Mouse (Mus musculus): ENCODE measurements around the gene F2rl1. TPM values are rescaled to one million over a fixed set of nuclear protein-coding genes. Genes with fewer than 3 reads are reported as not detected.

F2rl1 gene
- total and polyA plus RNA-seq, 3 experiments: 0.05 TPM; not detected in 2

GRCm38 (mm10) chr13:95563066-95563610 is 38.1 kb upstream of the F2rl1 start:
- TF ChIP-seq GATA1 (IDR thresholded peaks at IDR 0.05; ENCODE audit: borderline replicate concordance, low read length) (no peak), TAL1 (conservative IDR thresholded peaks at IDR 0.05; ENCODE audit: low read depth, low read length) (no peak), GATA2 (IDR thresholded peaks at IDR 0.05; ENCODE audit: borderline replicate concordance, low read depth, low read length) (no peak), POLR2AphosphoS5 (IDR thresholded peaks at IDR 0.05; ENCODE audit: insufficient replicate concordance, low read depth, low read length) (no peak), CTCF (IDR thresholded peaks at IDR 0.05; ENCODE audit: low read depth, low read length) (no peak)
- peaks cover 15% of the 10 kb centered on the region for H3K4me1 ChIP-seq (ENCODE audit: insufficient read depth, low read depth, low read length)
- H3K4me3 ChIP-seq (ENCODE audit: low read depth, low read length): no peak overlapping the region
- H3K36me3 ChIP-seq (replicated peaks): no peaks in the 10 kb centered on the region
- DNase-seq (ENCODE audit: low spot score) (no peak), ATAC-seq (ENCODE audit: extremely low read depth, insufficient number of reproducible peaks, low FRiP score, poor library complexity, severe bottlenecking) (no peak)
- peaks cover 10% of the 10 kb centered on the region; the same call in 1 of the 2 replicates for H3K27me3 ChIP-seq (ENCODE audit: insufficient read depth, low read length)
- no peaks in the 10 kb centered on the region for H3K9me3 ChIP-seq (replicated peaks)

DNA sequence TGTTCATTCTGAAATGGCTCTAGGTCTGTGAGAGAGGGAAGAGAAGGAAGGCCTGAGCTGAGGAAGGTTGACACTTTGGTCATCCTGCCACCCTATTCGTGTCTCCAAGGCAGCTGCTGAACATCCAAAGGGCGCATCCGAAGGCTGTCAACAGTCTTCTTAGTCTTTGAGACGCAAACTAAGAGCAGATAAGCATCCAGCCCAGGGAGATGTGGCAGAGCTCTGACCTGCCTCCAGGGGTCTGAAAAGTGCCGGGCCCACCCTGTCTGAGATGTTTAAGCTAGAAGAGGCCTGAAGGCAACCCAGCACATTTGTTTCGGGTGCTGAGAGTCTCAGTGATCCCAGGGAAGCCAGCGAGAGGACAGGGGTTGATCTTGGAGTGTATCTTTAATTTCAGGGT is 32.3 kb upstream of the F2rl1 start:
- Histone ChIP-seq H3K9me3 (replicated peaks) (peaks cover 7% of the 10 kb centered on the region; the same call in 1 of the 2 replicates), H3K36me3 (replicated peaks) (no peaks in the 10 kb centered on the region), H3K4me3 (ENCODE audit: low read depth, low read length) (no peak overlapping the region), H3K4me1 (ENCODE audit: insufficient read depth, low read depth, low read length) (no peaks in the 10 kb centered on the region), H3K27me3 (ENCODE audit: insufficient read depth, low read length) (peaks cover 19% of the 10 kb centered on the region)
- DNase-seq (ENCODE audit: low spot score) (no peak), ATAC-seq (ENCODE audit: extremely low read depth, insufficient number of reproducible peaks, low FRiP score, poor library complexity, severe bottlenecking) (no peak)
- TF ChIP-seq GATA1 (IDR thresholded peaks at IDR 0.05; ENCODE audit: borderline replicate concordance, low read length): no peak
- no peak for TF ChIP-seq TAL1 (conservative IDR thresholded peaks at IDR 0.05; ENCODE audit: low read depth, low read length)
- TF ChIP-seq POLR2AphosphoS5 (IDR thresholded peaks at IDR 0.05; ENCODE audit: insufficient replicate concordance, low read depth, low read length): no peak
- no peak for TF ChIP-seq GATA2 (IDR thresholded peaks at IDR 0.05; ENCODE audit: borderline replicate concordance, low read depth, low read length)
- no peak for TF ChIP-seq CTCF (IDR thresholded peaks at IDR 0.05; ENCODE audit: low read depth, low read length)

- no peak for DNase-seq (ENCODE audit: low spot score)
- H3K4me1 ChIP-seq (ENCODE audit: insufficient read depth, low read depth, low read length): peaks cover 6% of the 10 kb centered on the region
- H3K36me3 ChIP-seq (replicated peaks): no peaks in the 10 kb centered on the region
- peaks cover 7% of the 10 kb centered on the region; the same call in 1 of the 2 replicates for H3K9me3 ChIP-seq (replicated peaks)
- ATAC-seq (ENCODE audit: extremely low read depth, insufficient number of reproducible peaks, low FRiP score, poor library complexity, severe bottlenecking): no peak
- no peak for TF ChIP-seq CTCF (IDR thresholded peaks at IDR 0.05; ENCODE audit: low read depth, low read length)
- no peak for TF ChIP-seq GATA1 (IDR thresholded peaks at IDR 0.05; ENCODE audit: borderline replicate concordance, low read length)
- no peak for TF ChIP-seq TAL1 (conservative IDR thresholded peaks at IDR 0.05; ENCODE audit: low read depth, low read length)
- no peak for TF ChIP-seq POLR2AphosphoS5 (IDR thresholded peaks at IDR 0.05; ENCODE audit: insufficient replicate concordance, low read depth, low read length)
- no peak for TF ChIP-seq GATA2 (IDR thresholded peaks at IDR 0.05; ENCODE audit: borderline replicate concordance, low read depth, low read length)
- peaks cover 32% of the 10 kb centered on the region for H3K27me3 ChIP-seq (ENCODE audit: insufficient read depth, low read length)
- H3K4me3 ChIP-seq (ENCODE audit: low read depth, low read length): no peak overlapping the region
These were observed 29.0 kb upstream of the F2rl1 start for GRCm38 (mm10) chr13:95553885-95554492.

GRCm38 (mm10) chr13:95550636-95551370 is 25.8 kb upstream of the F2rl1 start:
- Histone ChIP-seq H3K4me3 (ENCODE audit: low read depth, low read length) (no peak overlapping the region), H3K4me1 (ENCODE audit: insufficient read depth, low read depth, low read length) (peaks cover 6% of the 10 kb centered on the region), H3K27me3 (ENCODE audit: insufficient read depth, low read length) (peaks cover 45% of the 10 kb centered on the region), H3K9me3 (replicated peaks) (peaks cover 5% of the 10 kb centered on the region; the same call in 1 of the 2 replicates), H3K36me3 (replicated peaks) (no peaks in the 10 kb centered on the region)
- TF ChIP-seq GATA2 (IDR thresholded peaks at IDR 0.05; ENCODE audit: borderline replicate concordance, low read depth, low read length) (no peak), TAL1 (conservative IDR thresholded peaks at IDR 0.05; ENCODE audit: low read depth, low read length) (no peak), CTCF (IDR thresholded peaks at IDR 0.05; ENCODE audit: low read depth, low read length) (no peak), POLR2AphosphoS5 (IDR thresholded peaks at IDR 0.05; ENCODE audit: insufficient replicate concordance, low read depth, low read length) (no peak), GATA1 (IDR thresholded peaks at IDR 0.05; ENCODE audit: borderline replicate concordance, low read length) (no peak)
- DNase-seq (ENCODE audit: low spot score) (no peak), ATAC-seq (ENCODE audit: extremely low read depth, insufficient number of reproducible peaks, low FRiP score, poor library complexity, severe bottlenecking) (no peak)

DNA sequence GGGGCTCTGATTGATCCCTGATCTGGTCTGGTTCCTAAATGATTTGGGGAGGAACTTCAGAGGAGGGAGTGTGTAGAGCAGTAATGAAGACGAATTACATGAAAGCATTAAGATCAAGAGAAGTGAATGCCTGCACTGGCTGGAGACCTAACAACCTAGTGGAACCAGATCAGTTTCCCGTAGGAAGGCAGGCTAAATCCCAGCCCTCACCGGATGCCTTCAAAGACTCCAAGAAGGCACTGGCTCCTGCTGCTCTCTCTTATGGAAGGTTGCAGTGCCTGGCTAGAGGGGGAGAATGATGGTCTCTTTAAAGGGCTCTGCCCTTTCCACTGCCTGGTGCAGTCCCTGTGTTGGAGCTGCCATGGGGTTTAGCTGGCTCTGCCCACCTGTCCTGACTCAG is 24.4 kb upstream of the F2rl1 start:
- H3K27me3 ChIP-seq (ENCODE audit: insufficient read depth, low read length): peaks cover 48% of the 10 kb centered on the region
- H3K36me3 ChIP-seq (replicated peaks): no peaks in the 10 kb centered on the region
- TF ChIP-seq TAL1 (conservative IDR thresholded peaks at IDR 0.05; ENCODE audit: low read depth, low read length): no peak
- TF ChIP-seq GATA2 (IDR thresholded peaks at IDR 0.05; ENCODE audit: borderline replicate concordance, low read depth, low read length): no peak
- TF ChIP-seq GATA1 (IDR thresholded peaks at IDR 0.05; ENCODE audit: borderline replicate concordance, low read length): no peak
- no peak for TF ChIP-seq CTCF (IDR thresholded peaks at IDR 0.05; ENCODE audit: low read depth, low read length)
- no peak for TF ChIP-seq POLR2AphosphoS5 (IDR thresholded peaks at IDR 0.05; ENCODE audit: insufficient replicate concordance, low read depth, low read length)
- H3K4me1 ChIP-seq (ENCODE audit: insufficient read depth, low read depth, low read length): peaks cover 6% of the 10 kb centered on the region
- H3K4me3 ChIP-seq (ENCODE audit: low read depth, low read length): no peak overlapping the region
- no peak for ATAC-seq (ENCODE audit: extremely low read depth, insufficient number of reproducible peaks, low FRiP score, poor library complexity, severe bottlenecking)
- H3K9me3 ChIP-seq (replicated peaks): no peaks in the 10 kb centered on the region
- no peak for DNase-seq (ENCODE audit: low spot score)

DNA sequence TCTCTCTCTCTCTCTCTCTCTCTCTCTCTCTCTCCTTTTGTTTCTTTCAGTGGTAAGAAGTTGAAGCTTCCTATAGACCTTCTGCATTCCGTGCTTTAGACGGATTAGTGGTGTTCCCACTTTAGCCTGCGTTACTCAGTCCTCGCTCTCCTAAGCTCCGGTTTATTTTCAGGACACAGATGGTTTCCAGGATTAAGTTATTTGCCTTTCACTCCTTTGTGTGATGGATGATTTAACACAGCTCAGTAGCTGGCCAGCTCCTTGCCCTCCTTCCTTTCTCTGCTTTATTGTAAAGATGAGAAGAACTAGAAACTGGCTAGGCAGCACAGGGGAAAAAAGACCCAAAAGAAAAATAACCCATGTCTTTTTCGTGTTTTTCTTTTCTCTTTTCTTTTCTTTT is 23.8 kb upstream of the F2rl1 start:
- Histone ChIP-seq H3K4me3 (ENCODE audit: low read depth, low read length) (no peak overlapping the region), H3K36me3 (replicated peaks) (no peaks in the 10 kb centered on the region), H3K4me1 (ENCODE audit: insufficient read depth, low read depth, low read length) (peaks cover 6% of the 10 kb centered on the region), H3K27me3 (ENCODE audit: insufficient read depth, low read length) (peaks cover 45% of the 10 kb centered on the region), H3K9me3 (replicated peaks) (no peaks in the 10 kb centered on the region)
- ATAC-seq (ENCODE audit: extremely low read depth, insufficient number of reproducible peaks, low FRiP score, poor library complexity, severe bottlenecking) (no peak), DNase-seq (ENCODE audit: low spot score) (no peak)
- no peak for TF ChIP-seq GATA1 (IDR thresholded peaks at IDR 0.05; ENCODE audit: borderline replicate concordance, low read length)
- TF ChIP-seq POLR2AphosphoS5 (IDR thresholded peaks at IDR 0.05; ENCODE audit: insufficient replicate concordance, low read depth, low read length): no peak
- TF ChIP-seq CTCF (IDR thresholded peaks at IDR 0.05; ENCODE audit: low read depth, low read length): no peak
- no peak for TF ChIP-seq TAL1 (conservative IDR thresholded peaks at IDR 0.05; ENCODE audit: low read depth, low read length)
- no peak for TF ChIP-seq GATA2 (IDR thresholded peaks at IDR 0.05; ENCODE audit: borderline replicate concordance, low read depth, low read length)

Measured in G1E (cell line).